Mouse (Mus musculus): ENCODE measurements at regions not wholly inside any gene's neighbourhood (a gene's known extent, or its start where the extent isn't known, plus 50 kb on each side); places are given as distances from the start of the nearest gene placed in this dataset.

GRCm38 (mm10) chr2:148188865-148189264, 142.1 kb upstream of the Foxa2 start:
- Histone ChIP-seq H3K27me3 (ENCODE audit: control insufficient read depth, insufficient read depth, low read length) (no peaks in the 10 kb centered on the region), H3K4me1 (ENCODE audit: control insufficient read depth, insufficient read depth, insufficient read length, low read length) (no peaks in the 10 kb centered on the region), H3K4me3 (ENCODE audit: low read depth, low read length) (no peak overlapping the region), H3K27ac (ENCODE audit: insufficient read depth, low read depth, low read length) (no peak overlapping the region), H3K36me3 (ENCODE audit: control insufficient read depth, insufficient read depth, low read length) (no peaks in the 10 kb centered on the region)
- TF ChIP-seq POLR2A (IDR thresholded peaks at IDR 0.05; ENCODE audit: low read depth, low read length) (no peak), CTCF (IDR thresholded peaks at IDR 0.05; ENCODE audit: extremely low read depth, insufficient read length, insufficient replicate concordance, low read depth, low read length) (no peak)
- 49% methylated on average over 2 of the region's 2 CpGs for WGBS

GRCm38 (mm10) chr2:148189287-148189686, 142.5 kb upstream of the Foxa2 start:
- H3K36me3 ChIP-seq (ENCODE audit: control insufficient read depth, insufficient read depth, low read length): no peaks in the 10 kb centered on the region
- H3K4me1 ChIP-seq (ENCODE audit: control insufficient read depth, insufficient read depth, insufficient read length, low read length): no peaks in the 10 kb centered on the region
- H3K4me3 ChIP-seq (ENCODE audit: low read depth, low read length): no peak overlapping the region
- WGBS: 56% methylated on average over 5 of the region's 5 CpGs
- TF ChIP-seq POLR2A (IDR thresholded peaks at IDR 0.05; ENCODE audit: low read depth, low read length): no peak
- TF ChIP-seq CTCF (IDR thresholded peaks at IDR 0.05; ENCODE audit: extremely low read depth, insufficient read length, insufficient replicate concordance, low read depth, low read length): no peak
- no peak overlapping the region for H3K27ac ChIP-seq (ENCODE audit: insufficient read depth, low read depth, low read length)
- H3K27me3 ChIP-seq (ENCODE audit: control insufficient read depth, insufficient read depth, low read length): no peaks in the 10 kb centered on the region

GRCm38 (mm10) chr2:148192946-148193345, 146.2 kb upstream of the Foxa2 start:
- Histone ChIP-seq H3K27ac (ENCODE audit: insufficient read depth, low read depth, low read length) (no peak overlapping the region), H3K4me3 (ENCODE audit: low read depth, low read length) (no peak overlapping the region), H3K4me1 (ENCODE audit: control insufficient read depth, insufficient read depth, insufficient read length, low read length) (peaks cover 3% of the 10 kb centered on the region; the same call in 1 of the 2 replicates), H3K27me3 (ENCODE audit: control insufficient read depth, insufficient read depth, low read length) (no peaks in the 10 kb centered on the region), H3K36me3 (ENCODE audit: control insufficient read depth, insufficient read depth, low read length) (no peaks in the 10 kb centered on the region)
- 68% methylated on average over 4 of the region's 4 CpGs for WGBS
- TF ChIP-seq POLR2A (IDR thresholded peaks at IDR 0.05; ENCODE audit: low read depth, low read length) (no peak), CTCF (IDR thresholded peaks at IDR 0.05; ENCODE audit: extremely low read depth, insufficient read length, insufficient replicate concordance, low read depth, low read length) (no peak)

GRCm38 (mm10) chr2:148197375-148198015, 150.7 kb upstream of the Foxa2 start:
- no peaks in the 10 kb centered on the region for H3K27me3 ChIP-seq (ENCODE audit: control insufficient read depth, insufficient read depth, low read length)
- no peak overlapping the region for H3K4me3 ChIP-seq (ENCODE audit: low read depth, low read length)
- WGBS: 72% methylated on average over 7 of the region's 7 CpGs
- H3K36me3 ChIP-seq (ENCODE audit: control insufficient read depth, insufficient read depth, low read length): no peaks in the 10 kb centered on the region
- H3K4me1 ChIP-seq (ENCODE audit: control insufficient read depth, insufficient read depth, insufficient read length, low read length): peaks cover 3% of the 10 kb centered on the region; the same call in 1 of the 2 replicates
- TF ChIP-seq POLR2A (IDR thresholded peaks at IDR 0.05; ENCODE audit: low read depth, low read length) (no peak), CTCF (IDR thresholded peaks at IDR 0.05; ENCODE audit: extremely low read depth, insufficient read length, insufficient replicate concordance, low read depth, low read length) (no peak)
- H3K27ac ChIP-seq (ENCODE audit: insufficient read depth, low read depth, low read length): no peak overlapping the region

GRCm38 (mm10) chr2:148206633-148207032, 159.9 kb upstream of the Foxa2 start:
- TF ChIP-seq POLR2A (IDR thresholded peaks at IDR 0.05; ENCODE audit: low read depth, low read length) (no peak), CTCF (IDR thresholded peaks at IDR 0.05; ENCODE audit: extremely low read depth, insufficient read length, insufficient replicate concordance, low read depth, low read length) (no peak)
- H3K27ac ChIP-seq (ENCODE audit: insufficient read depth, low read depth, low read length): no peak overlapping the region; the same call in 1 of the 2 replicates
- no peaks in the 10 kb centered on the region for H3K4me1 ChIP-seq (ENCODE audit: control insufficient read depth, insufficient read depth, insufficient read length, low read length)
- H3K27me3 ChIP-seq (ENCODE audit: control insufficient read depth, insufficient read depth, low read length): no peaks in the 10 kb centered on the region
- H3K4me3 ChIP-seq (ENCODE audit: low read depth, low read length): no peak overlapping the region
- WGBS: 58% methylated on average over 1 of the region's 1 CpGs
- no peaks in the 10 kb centered on the region for H3K36me3 ChIP-seq (ENCODE audit: control insufficient read depth, insufficient read depth, low read length)

DNA sequence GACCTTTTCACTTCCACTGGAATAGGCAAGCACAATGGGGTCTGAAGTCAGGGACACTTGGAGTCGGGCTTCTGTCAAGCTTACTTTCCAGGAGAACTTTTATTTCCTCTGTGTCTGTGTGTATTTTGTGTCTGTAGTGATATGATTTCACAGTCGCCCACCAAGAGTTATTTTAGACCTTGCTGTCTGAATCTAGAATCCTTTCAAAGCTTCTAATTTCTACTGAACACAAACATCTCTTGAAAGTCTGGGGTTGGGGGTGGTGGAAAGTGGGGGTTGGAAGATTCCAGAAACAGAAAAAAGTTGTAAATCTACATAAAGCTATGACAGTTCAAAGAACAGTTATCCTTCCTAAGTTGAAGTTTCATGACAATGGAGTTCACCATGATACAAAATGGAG, 164.0 kb upstream of the Foxa2 start:
- Histone ChIP-seq H3K27ac (ENCODE audit: insufficient read depth, low read depth, low read length) (no peak overlapping the region), H3K4me3 (ENCODE audit: low read depth, low read length) (no peak overlapping the region), H3K36me3 (ENCODE audit: control insufficient read depth, insufficient read depth, low read length) (no peaks in the 10 kb centered on the region), H3K27me3 (ENCODE audit: control insufficient read depth, insufficient read depth, low read length) (no peaks in the 10 kb centered on the region), H3K4me1 (ENCODE audit: control insufficient read depth, insufficient read depth, insufficient read length, low read length) (no peaks in the 10 kb centered on the region)
- TF ChIP-seq POLR2A (IDR thresholded peaks at IDR 0.05; ENCODE audit: low read depth, low read length): no peak
- no peak for TF ChIP-seq CTCF (IDR thresholded peaks at IDR 0.05; ENCODE audit: extremely low read depth, insufficient read length, insufficient replicate concordance, low read depth, low read length)
- 71% methylated on average over 2 of the region's 2 CpGs for WGBS

DNA sequence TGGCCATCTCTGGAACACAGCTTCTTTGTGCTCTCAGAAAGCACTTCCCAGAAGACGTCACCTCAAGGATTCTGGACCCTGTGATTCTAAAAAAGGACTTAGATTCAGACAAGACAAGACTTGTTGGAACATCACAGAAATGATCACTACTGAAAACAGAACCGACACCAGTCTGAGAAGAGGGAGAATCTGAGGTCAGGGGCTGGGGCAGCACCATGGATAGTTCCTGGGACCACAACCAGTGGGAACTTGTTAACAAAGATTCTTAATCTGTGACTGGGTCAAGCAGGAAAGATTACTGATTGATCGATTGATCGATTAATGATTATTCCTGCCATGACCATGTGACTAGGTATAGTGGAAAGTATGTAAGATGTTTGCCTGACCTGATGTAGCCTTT, 170.4 kb upstream of the Foxa2 start:
- WGBS: 78% methylated on average over 4 of the region's 4 CpGs
- Histone ChIP-seq H3K27me3 (ENCODE audit: control insufficient read depth, insufficient read depth, low read length) (no peaks in the 10 kb centered on the region), H3K4me3 (ENCODE audit: low read depth, low read length) (no peak overlapping the region), H3K4me1 (ENCODE audit: control insufficient read depth, insufficient read depth, insufficient read length, low read length) (no peaks in the 10 kb centered on the region), H3K27ac (ENCODE audit: insufficient read depth, low read depth, low read length) (no peak overlapping the region), H3K36me3 (ENCODE audit: control insufficient read depth, insufficient read depth, low read length) (no peaks in the 10 kb centered on the region)
- TF ChIP-seq POLR2A (IDR thresholded peaks at IDR 0.05; ENCODE audit: low read depth, low read length) (no peak), CTCF (IDR thresholded peaks at IDR 0.05; ENCODE audit: extremely low read depth, insufficient read length, insufficient replicate concordance, low read depth, low read length) (no peak)
